Mouse (Mus musculus) leukemia stem cell, adult 10-12 weeks (primary cell): ENCODE data around the gene Astn2. TPM values are rescaled to one million over a fixed set of nuclear protein-coding genes. Genes with fewer than 3 reads are reported as not detected.

Source experiments
- polyA plus RNA-seq: library from polyadenylated mRNA; stranded (reverse); fragments of >175 nt; gene quantifications from 2 replicates; pipeline ENCODE4 v1.2.3, GENCODE M21; 2012; ENCODE audit warnings: low replicate concordance

Astn2 gene
- 0.03 and 0.14 TPM in 2 replicates for polyA plus RNA-seq

GRCm38 (mm10) chr4:66404201-66404711 lies at the start of gene Astn2:
Gene Astn2 (minus strand): TSS chr4:66404611.

GRCm38 (mm10) chr4:65604504-65605150 lies 799.8 kb downstream of the Astn2 start, which contains the start of gene Trim32:
Gene Trim32 (plus strand): TSS chr4:65604986.

